Mouse (Mus musculus) central nervous system, embryonic 14 days (tissue): ENCODE results near the gene Rps27. TPM values are rescaled to one million over a fixed set of nuclear protein-coding genes. Genes with fewer than 3 reads are reported as not detected.

Experiments
- polyA plus RNA-seq: library from polyadenylated mRNA; depleted of rRNA; stranded (reverse); fragments of >200 nt; gene quantifications from 2 replicates; pipeline ENCODE4 v1.2.3, GENCODE M21; 2012; rRNA removed

The Rps27 gene
- polyA plus RNA-seq, result 2,671 and 2,744 TPM in 2 replicates

DNA sequence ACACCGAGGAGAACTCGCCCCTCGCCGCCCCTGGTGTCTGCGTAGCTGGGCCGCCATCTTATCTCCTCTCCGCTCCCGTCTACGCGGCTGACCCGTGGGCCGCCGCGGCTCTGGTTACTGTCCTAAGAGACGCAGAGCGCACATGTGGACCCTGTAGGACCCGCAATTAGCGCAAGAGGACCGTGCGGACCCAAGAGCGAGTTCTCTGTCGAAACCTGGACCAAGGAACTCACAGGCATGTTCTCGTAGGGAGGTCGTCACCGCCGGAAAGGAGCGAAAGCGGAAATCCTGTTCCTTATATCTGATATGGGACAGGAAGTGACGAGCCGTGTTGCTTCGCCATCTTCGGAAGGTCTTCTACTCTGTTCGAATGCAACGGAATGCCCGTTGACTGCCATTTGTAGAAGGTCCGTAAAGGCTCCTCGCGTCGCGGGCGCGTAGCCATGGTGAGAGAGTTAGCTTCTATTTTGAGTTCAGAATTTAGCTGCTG, at the start of gene Rps27, which contains the start of gene Rab13:
Gene Rps27 (minus strand): TSS at position 275 of the 490 bp plus-strand sequence.
Gene Rab13 (plus strand): TSS at position 319 of the 490 bp plus-strand sequence.

DNA sequence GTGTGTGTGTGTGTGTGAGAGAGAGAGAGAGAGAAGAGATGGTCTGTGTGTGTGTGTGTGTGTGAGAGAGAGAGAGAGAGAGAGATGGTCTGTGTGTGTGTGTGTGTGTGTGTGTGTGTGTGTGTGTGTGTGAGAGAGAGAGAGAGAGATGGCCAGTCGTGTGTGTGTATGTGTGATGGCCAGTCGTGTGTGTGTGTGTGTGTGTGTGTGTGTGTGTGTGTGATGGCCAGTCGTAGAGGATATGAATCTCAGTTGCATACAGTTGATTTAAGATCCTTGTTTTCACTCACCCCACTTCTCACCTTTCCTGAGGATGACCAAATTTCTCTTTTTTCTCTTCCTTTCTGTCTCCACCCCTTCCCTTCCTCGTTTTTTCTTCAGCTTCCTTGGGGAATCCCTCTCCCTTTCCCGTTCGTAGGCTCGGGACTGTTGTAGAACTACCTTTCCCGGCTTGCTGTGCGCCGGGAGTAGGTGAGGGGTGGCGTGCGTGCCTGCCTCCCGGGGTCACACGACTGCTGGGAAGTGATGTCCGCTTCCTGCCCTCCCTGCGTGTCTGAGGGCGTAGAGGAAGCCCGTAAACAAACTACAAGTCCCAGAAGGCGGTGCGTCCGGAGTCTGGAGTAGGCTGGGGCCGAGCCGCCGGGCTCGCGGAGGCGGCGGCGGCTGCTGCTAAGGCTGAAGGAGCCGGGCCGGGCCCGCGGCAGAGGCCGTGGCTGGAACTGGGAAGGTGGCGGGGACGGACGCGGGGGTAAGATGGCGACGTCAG, 40.4 kb upstream of the Rps27 start, which contains the start of gene Crtc2:
Gene Crtc2 (plus strand): TSS at position 511 of the 766 bp plus-strand sequence.

DNA sequence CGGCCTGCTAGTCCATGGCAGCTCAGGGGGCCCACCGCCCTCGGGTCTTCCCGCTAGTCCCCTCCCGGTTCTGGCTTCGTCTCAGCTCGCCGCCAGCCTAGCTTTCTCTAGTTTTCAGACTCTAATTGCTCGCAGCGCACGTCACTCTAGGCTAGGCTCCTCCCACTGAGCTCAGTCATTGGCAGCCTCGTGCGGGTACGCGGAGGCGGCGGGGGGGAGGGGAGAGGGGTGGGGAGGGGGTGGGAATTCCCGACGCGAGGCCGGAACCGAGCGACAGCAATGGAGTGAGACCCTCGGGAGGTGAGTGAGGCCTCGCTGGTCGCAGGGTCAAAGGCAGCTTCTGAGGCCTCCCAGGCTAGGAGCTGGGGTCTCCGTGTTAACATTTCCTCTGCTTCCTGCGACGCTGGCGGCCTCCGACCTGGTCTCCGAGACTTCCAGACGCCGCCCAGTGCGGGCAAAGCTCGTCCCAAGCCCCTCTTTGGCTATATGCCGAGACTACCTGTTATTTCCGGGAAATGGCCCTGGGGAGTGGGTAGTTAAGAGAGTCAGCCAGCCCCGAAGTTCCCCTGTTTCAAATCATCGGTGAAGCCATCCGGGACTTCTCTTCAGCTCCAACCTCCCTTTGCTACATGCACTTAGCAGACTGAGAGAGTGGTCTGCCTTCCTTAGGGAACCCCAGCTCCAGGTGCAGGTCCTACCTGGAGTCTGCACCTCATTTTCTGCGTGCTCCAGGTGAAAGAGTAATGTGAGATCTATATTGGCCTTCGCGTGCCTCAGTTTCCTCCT, 34.7 kb upstream of the Rps27 start, which contains the start of gene Slc39a1:
Gene Slc39a1 (plus strand): TSS at position 213 of the 786 bp plus-strand sequence.

DNA sequence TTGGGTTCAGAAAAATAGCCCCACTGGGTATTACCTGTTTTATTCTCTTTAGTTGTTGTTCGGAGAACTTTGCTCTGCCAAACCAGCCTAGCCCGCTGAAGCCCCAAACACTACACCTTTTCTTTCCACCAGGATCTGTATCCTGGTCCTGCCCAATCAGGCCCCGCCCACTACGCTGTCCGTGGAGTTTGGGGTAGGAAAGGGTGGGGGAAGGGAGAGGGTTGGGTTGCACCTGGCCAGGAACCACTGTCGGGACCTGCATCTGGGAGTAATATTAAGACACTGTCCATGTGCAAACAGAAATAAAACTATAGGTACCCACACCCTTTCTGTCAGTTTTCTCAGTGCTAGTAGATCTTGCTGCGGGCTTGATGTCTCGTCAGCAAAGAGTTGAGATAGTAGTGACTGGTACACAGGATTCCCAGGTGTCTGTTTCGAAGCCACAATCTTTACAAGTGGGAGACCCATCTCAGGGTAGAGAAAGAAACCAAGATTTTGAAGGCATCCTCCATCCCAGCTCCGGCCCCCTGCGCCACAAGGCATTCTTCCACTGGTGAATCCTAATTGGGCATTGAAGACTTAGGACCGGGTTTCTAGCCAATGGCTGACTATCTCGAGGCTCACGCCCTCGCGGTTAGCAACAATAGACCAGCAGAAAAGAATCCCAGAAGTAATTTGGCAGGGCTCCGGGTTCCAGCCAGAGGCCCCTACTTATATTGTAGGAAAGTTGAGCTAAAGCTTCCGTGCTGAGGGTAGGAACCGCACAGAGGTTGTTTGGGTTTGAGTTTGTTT, 29.7 kb upstream of the Rps27 start, which contains the start of gene Creb3l4:
Gene Creb3l4 (minus strand): TSS at position 529 of the 792 bp plus-strand sequence.

DNA sequence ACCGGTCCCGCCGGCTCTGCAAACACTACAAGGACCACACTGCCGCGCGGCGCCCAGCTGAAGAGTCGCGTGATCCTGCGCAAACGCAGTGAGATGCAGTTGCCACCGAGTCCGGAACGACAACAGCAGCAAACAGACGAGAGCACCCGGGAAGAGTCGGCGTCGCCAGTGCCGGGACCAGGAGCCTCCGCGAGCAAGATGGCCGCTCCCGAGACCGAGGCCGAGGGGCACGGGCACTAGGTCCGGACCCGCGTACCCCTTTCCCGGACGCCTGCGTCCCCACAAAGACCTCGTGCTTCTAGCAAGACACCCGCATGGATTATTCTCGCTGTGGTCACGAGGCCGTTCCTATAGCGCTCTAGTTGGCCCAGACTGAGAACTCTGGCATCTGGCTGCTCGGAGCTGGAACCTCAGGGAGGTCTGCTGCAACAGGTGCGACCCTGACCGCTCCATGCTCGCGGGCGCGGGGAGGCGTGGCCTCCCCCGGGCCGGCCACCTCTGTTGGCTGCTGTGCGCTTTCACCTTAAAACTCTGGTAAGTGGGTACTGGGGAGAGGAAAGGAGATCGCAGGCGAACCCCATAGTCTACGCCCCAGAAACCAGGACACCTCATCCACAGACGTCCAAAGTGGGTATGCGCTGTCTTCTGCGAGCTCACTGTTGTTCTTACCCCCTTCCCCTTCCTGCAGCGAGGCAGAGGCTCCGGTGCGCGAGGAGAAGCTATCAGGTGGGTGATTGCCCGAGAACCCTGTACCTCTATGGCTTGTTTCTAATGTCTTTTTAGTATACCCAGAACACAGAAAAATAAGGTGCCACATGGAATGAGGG, 18.3 kb upstream of the Rps27 start, which contains the start of gene Jtb:
Gene Jtb (plus strand): TSS at position 91 of the 827 bp plus-strand sequence.

Other genes with a start within 250 kb of the Rps27 start
- 131 and 137 TPM in 2 replicates for gene Hax1, start 214.9 kb downstream of the Rps27 start, polyA plus RNA-seq
- 91.8 and 99.7 TPM in 2 replicates for gene 4933434E20Rik, start 162.0 kb downstream of the Rps27 start, polyA plus RNA-seq
- gene Ubap2l, start 161.0 kb downstream of the Rps27 start, polyA plus RNA-seq, result 152 and 168 TPM in 2 replicates
- 224 and 236 TPM in 2 replicates for gene Tpm3, start 141.0 kb downstream of the Rps27 start, polyA plus RNA-seq
- gene Nup210l, start 109.5 kb downstream of the Rps27 start, polyA plus RNA-seq, result 2.0 and 2.5 TPM in 2 replicates
- 20.0 and 25.5 TPM in 2 replicates for gene Rab13, start within 50 bp of the Rps27 start, polyA plus RNA-seq
- 64.0 and 67.6 TPM in 2 replicates for gene Jtb, start 17.9 kb upstream of the Rps27 start, polyA plus RNA-seq
- gene Creb3l4, start 29.9 kb upstream of the Rps27 start, polyA plus RNA-seq, result 2.2 and 2.9 TPM in 2 replicates
- 27.4 and 33.3 TPM in 2 replicates for gene Slc39a1, start 34.5 kb upstream of the Rps27 start, polyA plus RNA-seq
- 62.1 and 70.6 TPM in 2 replicates for gene Crtc2, start 40.5 kb upstream of the Rps27 start, polyA plus RNA-seq
- gene Dennd4b, start 51.5 kb upstream of the Rps27 start, polyA plus RNA-seq, result 22.6 and 23.6 TPM in 2 replicates
- 31.6 and 35.4 TPM in 2 replicates for gene Gatad2b, start 79.5 kb upstream of the Rps27 start, polyA plus RNA-seq
- 41.9 and 54.3 TPM in 2 replicates for gene Slc27a3, start 176.3 kb upstream of the Rps27 start, polyA plus RNA-seq
- gene Ints3, start 220.0 kb upstream of the Rps27 start, polyA plus RNA-seq, result 54.7 and 56.2 TPM in 2 replicates